27 mouse cellular contexts compared by ENCODE assay signal in the genomic region with DNA sequence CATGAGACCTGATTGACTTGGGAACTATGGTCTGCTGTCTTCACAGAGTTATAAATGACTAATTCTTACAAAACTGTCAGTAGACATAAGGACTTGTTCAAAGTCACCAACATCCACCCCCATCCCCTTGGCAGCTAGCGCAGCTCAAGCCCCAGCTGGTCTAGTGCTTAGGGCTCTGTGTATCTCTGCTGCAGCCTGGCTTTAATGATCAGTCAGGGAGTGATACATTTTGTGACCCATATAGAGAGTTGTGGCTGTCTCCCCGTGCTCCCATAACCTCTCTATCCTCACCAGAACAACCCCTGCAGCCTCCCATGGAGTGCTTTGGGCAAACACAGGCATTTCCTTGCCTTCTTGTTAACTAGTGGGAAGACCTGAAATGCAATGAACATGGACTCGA. TPM values are rescaled to one million over a fixed set of nuclear protein-coding genes. Genes with fewer than 3 reads are reported as not detected.
DNase-seq lines count a peak whose midpoint lies in the region; ATAC-seq and TF ChIP-seq lines count a peak whose summit lies in the region.
"Had no signal": no experiment of that assay in that cellular context is flagged by ENCODE, and none has a peak within 500 bp of the region (broad histone marks: within the 10 kb centered on the region; RNA-seq: fewer than 3 reads in every experiment).

No protein-coding gene starts in this region.

- no peak overlapping the region for H3K4me2 ChIP-seq in lung, postnatal 0 days (replicated peaks; ENCODE audit: low read depth, low read length)
- H3K4me2 ChIP-seq: midbrain, embryonic 11.5 days; stomach, embryonic 15.5 days had no signal

- peak; percentile 44 to 75 for DNase-seq in layer of hippocampus, adult 18-20 months (ENCODE audit: low spot score in 2 of 2)
- DNase-seq in layer of hippocampus, postnatal 25 days (ENCODE audit: extremely low spot score in 1 of 2, low spot score in 1 of 2), result no peak
- DNase-seq in lung, postnatal 0 days (ENCODE audit: low spot score), result peak; percentile 64
- DNase-seq in lung, adult 18-20 months, result no peak
- DNase-seq in layer of hippocampus, adult 2 months (ENCODE audit: low spot score in 2 of 2), result peak; percentile 46 to 63
- DNase-seq in lung, postnatal 14 days, result peak; percentile 14
- DNase-seq in yolk sac, embryonic 10.5 days (ENCODE audit: low spot score), result no peak
- DNase-seq: adrenal gland, postnatal 25 days; B cell, adult 2 months; cerebellum, adult 18-20 months; cerebellum, postnatal 36 days; gastrocnemius, postnatal 36 days; heart, postnatal 10 days; kidney, adult 11 months; thymus, adult 18-20 months; thymus, postnatal 4 days had no signal

- ATAC-seq in lung, postnatal 0 days, result peak; percentile 85

- H3K9ac ChIP-seq in lung, postnatal 0 days (replicated peaks; ENCODE audit: low read depth), result no peak overlapping the region
- H3K9ac ChIP-seq: stomach, embryonic 15.5 days had no signal

- no peaks in the 10 kb centered on the region for H3K27me3 ChIP-seq in lung, postnatal 0 days (replicated peaks; ENCODE audit: insufficient read depth, low read length)
- H3K27me3 ChIP-seq: stomach, embryonic 15.5 days had no signal

- no peaks in the 10 kb centered on the region for H3K36me3 ChIP-seq in lung, postnatal 0 days (ENCODE audit: insufficient read depth, low read length)
- H3K36me3 ChIP-seq: heart, embryonic 10.5 days; limb, embryonic 10.5 days; stomach, embryonic 15.5 days had no signal

- 64% methylated on average over 3 of the region's 3 CpGs for WGBS in lung, postnatal 0 days

- no peaks in the 10 kb centered on the region for H3K4me1 ChIP-seq in lung, postnatal 0 days (ENCODE audit: insufficient read depth, low read depth, low read length)
- H3K4me1 ChIP-seq: heart, embryonic 10.5 days; limb, embryonic 10.5 days; stomach, embryonic 15.5 days had no signal

- H3K4me3 ChIP-seq in lung, postnatal 0 days (ENCODE audit: low read depth, low read length), result no peak overlapping the region
- H3K4me3 ChIP-seq in layer of hippocampus, adult 2 months, result no peak overlapping the region
- H3K4me3 ChIP-seq: heart, embryonic 10.5 days; limb, embryonic 10.5 days; stomach, embryonic 15.5 days had no signal

- H3K27ac ChIP-seq in lung, postnatal 0 days (ENCODE audit: low read length), result no peak overlapping the region
- H3K27ac ChIP-seq in layer of hippocampus, adult 2 months, result peak overlapping the region; percentile 85
- H3K27ac ChIP-seq: heart, embryonic 10.5 days; kidney, postnatal 0 days; limb, embryonic 10.5 days; stomach, embryonic 15.5 days had no signal

- no peak for TF ChIP-seq CTCF in lung, postnatal 0 days (IDR thresholded peaks at IDR 0.05)
- TF ChIP-seq CTCF in layer of hippocampus, adult 2 months (conservative IDR thresholded peaks at IDR 0.05), result no peak

- TF ChIP-seq EP300 in lung, postnatal 0 days (IDR thresholded peaks at IDR 0.05), result no peak

- no peaks in the 10 kb centered on the region for H3K9me3 ChIP-seq in lung, postnatal 0 days (ENCODE audit: low read length)
- H3K9me3 ChIP-seq: heart, embryonic 10.5 days; limb, embryonic 10.5 days; stomach, embryonic 15.5 days had no signal

RNA-seq across cellular contexts. Expression of a gene that starts 40.1 kb away (rescaled TPM):
- not detected for total RNA-seq in layer of hippocampus, adult 18-20 months (2021)
- not detected for total RNA-seq in layer of hippocampus, postnatal 25 days (2021)
- not detected in 2 replicates for polyA plus RNA-seq in lung, postnatal 0 days (2015; fragmentation: Nextera tagmentation; extraction: Ambion mirVana)
- not detected for total RNA-seq in layer of hippocampus, adult 2 months (2021)
- total RNA-seq: adrenal gland, postnatal 25 days; gastrocnemius, postnatal 36 days; heart, postnatal 10 days; layer of hippocampus, postnatal 14 days; liver, adult 2 months; monocyte, adult 5-6 weeks had no signal
- polyA plus RNA-seq: forebrain, embryonic 11.5 days; heart, embryonic 10.5 days; hindbrain, embryonic 11.5 days; kidney, postnatal 0 days; limb, embryonic 10.5 days; liver, adult 2 months; midbrain, embryonic 11.5 days; neural tube, embryonic 11.5 days; stomach, embryonic 15.5 days had no signal

Comparison
In these comparisons a context has a peak if more than half of its experiments do, and no peak if none do; other contexts are left out.
1. DNase-seq: peak in layer of hippocampus, adult 18-20 months (2 of 2), lung, postnatal 0 days (single experiment), layer of hippocampus, adult 2 months (2 of 2) and lung, postnatal 14 days (single experiment); none in layer of hippocampus, postnatal 25 days (0 of 2), lung, adult 18-20 months (0 of 2) and yolk sac, embryonic 10.5 days (single experiment).